Mouse (Mus musculus) bone marrow macrophage, adult 2 months (primary cell): ENCODE measurements around the gene Proz.

Experiments
- CTCF ChIP-seq: IDR thresholded peaks from 2 replicates; pipeline ENCODE4 v1.5.1; 2012; ENCODE audit warnings: low read depth, mild to moderate bottlenecking, low read length, moderate library complexity
- POLR2A ChIP-seq: IDR thresholded peaks from 2 replicates; pipeline ENCODE4 v1.6.1; 2012; ENCODE audit warnings: mild to moderate bottlenecking, low read depth, low read length, borderline replicate concordance

- TF ChIP-seq POLR2A (no peak), CTCF (no peak)
These were observed 64.2 kb downstream of the Proz start for GRCm38 (mm10) chr8:13124897-13125296.
